Mouse (Mus musculus) effector memory CD4-positive, alpha-beta T cell, adult 7 months (primary cell): Measurements from ENCODE around the gene Olfr871. TPM values are rescaled to one million over a fixed set of nuclear protein-coding genes. Genes with fewer than 3 reads are reported as not detected.

ENCODE experiments used
- polyA plus RNA-seq: library from polyadenylated mRNA; unstranded; fragments of 100-300 nt; shearing (Covaris generic); gene quantifications from one replicate; pipeline ENCODE4 v1.2.1, GENCODE M21; 2017

Olfr871 gene
- polyA plus RNA-seq, result not detected

GRCm38 (mm10) chr9:20211907-20212306 is at the start of gene Olfr871:
TSS of gene Olfr871 (plus strand) at chr9:20212207.

GRCm38 (mm10) chr9:20173957-20174356 is 38.0 kb upstream of the Olfr871 start, which contains the start of gene Olfr870:
TSS of gene Olfr870 (minus strand) at chr9:20174057.

GRCm38 (mm10) chr9:20236819-20237218 is 24.8 kb downstream of the Olfr871 start, which contains the start of gene Olfr872:
TSS of gene Olfr872 (plus strand) at chr9:20237119.

Other genes with a start within 250 kb of the Olfr871 start
- gene Olfr866, start 184.2 kb upstream of the Olfr871 start, polyA plus RNA-seq, result not detected
- not detected for gene Olfr867, start 154.6 kb upstream of the Olfr871 start, polyA plus RNA-seq
- 0.24 TPM for gene Olfr868, start 113.6 kb upstream of the Olfr871 start, polyA plus RNA-seq
- gene Olfr869, start 83.2 kb upstream of the Olfr871 start, polyA plus RNA-seq, result not detected
- not detected for gene Olfr870, start 38.1 kb upstream of the Olfr871 start, polyA plus RNA-seq
- gene Olfr872, start 24.9 kb downstream of the Olfr871 start, polyA plus RNA-seq, result not detected
- 0.69 TPM for gene Olfr39, start 70.1 kb downstream of the Olfr871 start, polyA plus RNA-seq
- gene Olfr873, start 86.3 kb downstream of the Olfr871 start, polyA plus RNA-seq, result not detected
- 0.32 TPM for gene Olfr18, start 123.9 kb downstream of the Olfr871 start, polyA plus RNA-seq
- 19.9 TPM for gene Zfp560, start 173.0 kb downstream of the Olfr871 start, polyA plus RNA-seq
- gene Zfp26, start 248.0 kb downstream of the Olfr871 start, polyA plus RNA-seq, result 21.9 TPM